Mouse (Mus musculus) hindbrain, embryonic 15.5 days (tissue): Measurements from ENCODE around the gene Zmynd10. TPM values are rescaled to one million over a fixed set of nuclear protein-coding genes. Genes with fewer than 3 reads are reported as not detected.
"Not testable (repeated sequence)": the region's sequence is repeated elsewhere in the genome, so short reads cannot be mapped to it uniquely, and the experiment has no call there.

ENCODE experiments used
- ATAC-seq: fragments of 200-750 bp; cut with Nextera tagmentation; 2 replicates; pipeline ENCODE4 v1.8.0; 2017; ENCODE audit warnings: low read depth, moderate number of reproducible peaks, moderate TSS enrichment; ENCODE audit not compliant: low FRiP score
- H3K27ac ChIP-seq: fragments of 300-500 bp; sonication (generic); replicated peaks from 2 replicates; pipeline ENCODE4 v1.5.1; 2015; ENCODE audit warnings: mild to moderate bottlenecking, inconsistent platforms
- H3K27me3 ChIP-seq: fragments of 300-500 bp; sonication (generic); 2 replicates; pipeline ENCODE4 v1.6.1; 2015; ENCODE audit warnings: control low read depth, inconsistent platforms
- H3K36me3 ChIP-seq: fragments of 300-500 bp; sonication (generic); 2 replicates; pipeline ENCODE4 v1.6.1; 2015; ENCODE audit warnings: control low read depth, inconsistent platforms
- H3K4me1 ChIP-seq: fragments of 300-500 bp; sonication (generic); replicated peaks from 2 replicates; pipeline ENCODE4 v1.6.1; 2015; ENCODE audit warnings: control low read depth, inconsistent platforms
- H3K4me2 ChIP-seq: fragments of 300-500 bp; sonication (generic); 2 replicates; pipeline ENCODE4 v1.6.1; 2015; ENCODE audit warnings: moderate library complexity, mild to moderate bottlenecking, inconsistent platforms
- H3K4me3 ChIP-seq: fragments of 300-500 bp; sonication (generic); 2 replicates; pipeline ENCODE4 v1.5.1; 2015; ENCODE audit warnings: mild to moderate bottlenecking, inconsistent platforms
- H3K9ac ChIP-seq: fragments of 300-500 bp; sonication (generic); 2 replicates; pipeline ENCODE4 v1.6.1; 2015; ENCODE audit warnings: inconsistent platforms
- H3K9me3 ChIP-seq: fragments of 300-500 bp; sonication (generic); 2 replicates; pipeline ENCODE4 v1.6.1; 2016; ENCODE audit warnings: control low read depth, inconsistent platforms
- WGBS: fragments of 180-500 bp; shearing (Covaris S2); methylation state at CpG from one replicate; pipeline ENCODE4 v1.1.7; 2015; 5-methylcytosine and 5-hydroxymethylcytosine counted together
- polyA plus RNA-seq: library from polyadenylated mRNA; unstranded; fragments of >200 nt; fragmentation: Nextera tagmentation; extraction: Ambion mirVana; gene quantifications from 2 replicates; pipeline ENCODE4 v1.2.1, GENCODE M21; 2015

The Zmynd10 gene
- polyA plus RNA-seq, 1 experiment from 2014 or later: 4.3 TPM

DNA sequence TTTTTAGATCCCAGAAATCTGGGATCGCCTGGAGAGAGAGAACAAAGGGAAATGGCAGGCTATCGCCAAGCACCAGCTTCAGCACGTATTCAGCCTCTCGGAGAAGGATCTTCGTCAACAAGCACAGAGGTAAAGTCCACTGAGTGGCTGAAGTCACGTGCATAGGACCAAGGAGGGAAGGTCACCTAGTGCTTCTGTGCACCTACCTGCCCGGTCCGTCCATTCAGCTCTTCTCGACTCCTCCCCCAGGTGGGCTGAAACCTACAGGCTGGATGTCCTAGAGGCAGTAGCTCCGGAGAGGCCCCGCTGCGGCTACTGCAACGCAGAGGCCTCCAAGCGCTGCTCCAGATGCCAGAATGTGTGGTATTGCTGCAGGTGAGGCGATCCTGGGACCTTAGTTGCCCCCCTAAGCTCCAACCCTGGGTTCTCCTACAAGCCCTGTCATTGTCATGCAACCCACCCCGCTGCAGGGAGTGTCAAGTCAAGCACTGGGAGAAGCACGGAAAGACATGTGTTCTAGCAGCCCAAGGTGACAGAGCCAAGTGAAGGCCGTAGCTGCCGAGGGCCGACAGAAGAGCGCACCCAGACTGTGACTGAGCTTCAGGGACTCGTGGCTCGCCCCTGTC, 3.5 kb downstream of the Zmynd10 start:
- Histone ChIP-seq H3K36me3 (no peaks in the 10 kb centered on the region), H3K9me3 (no peaks in the 10 kb centered on the region), H3K27me3 (peaks cover 45% of the 10 kb centered on the region), H3K4me2 (peak overlapping the region; percentile 63), H3K27ac (no peak overlapping the region), H3K4me1 (peaks cover 47% of the 10 kb centered on the region), H3K9ac (no peak overlapping the region), H3K4me3 (peak overlapping the region; percentile 35; the same call in 1 of the 2 replicates)
- ATAC-seq: no peak
- 29% methylated on average over 23 of the region's 23 CpGs for WGBS

DNA sequence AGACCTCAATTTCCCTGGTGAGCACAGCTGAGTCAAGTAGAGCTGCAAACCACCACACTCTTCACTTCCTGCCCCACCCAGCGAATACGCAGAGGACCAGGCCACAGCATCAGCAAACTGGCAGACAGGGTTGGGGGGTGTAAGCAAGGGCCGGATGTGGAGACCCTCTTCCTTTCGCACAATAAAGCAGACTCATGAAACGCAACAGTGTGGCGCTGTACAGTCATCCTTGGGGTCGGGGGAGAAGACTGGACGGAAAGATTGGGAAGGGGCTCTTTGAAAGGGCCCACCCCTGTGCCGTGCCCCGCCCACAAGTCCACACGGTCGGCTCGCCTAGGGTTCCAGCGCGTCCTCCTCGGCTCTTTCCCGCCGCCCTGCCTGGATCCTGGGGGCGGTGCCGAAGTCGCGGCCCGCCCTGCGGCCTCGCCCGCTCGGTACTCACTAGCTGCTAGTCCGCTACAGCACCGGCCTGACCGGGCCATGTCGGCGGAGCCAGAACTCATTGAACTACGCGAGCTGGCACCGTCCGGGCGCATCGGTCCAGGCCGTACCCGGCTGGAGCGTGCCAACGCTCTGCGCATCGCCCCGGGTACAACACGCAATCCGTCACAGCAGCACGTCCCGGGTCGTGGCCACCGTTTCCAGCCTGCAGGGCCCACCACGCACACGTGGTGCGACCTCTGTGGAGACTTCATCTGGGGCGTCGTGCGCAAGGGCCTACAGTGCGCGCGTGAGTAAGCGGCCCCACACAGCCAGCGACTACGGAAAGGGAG, 4.2 kb downstream of the Zmynd10 start, which contains the start of gene Rassf1:
Gene Rassf1, plus strand, starts transcription at position 439 of the 773 bp plus-strand sequence.
- Histone ChIP-seq H3K36me3 (no peaks in the 10 kb centered on the region), H3K27me3 (peaks cover 45% of the 10 kb centered on the region), H3K4me2 (peak within 1 kb of the TSS; percentile 63), H3K9ac (peak within 1 kb of the TSS; percentile 39), H3K9me3 (no peaks in the 10 kb centered on the region), H3K27ac (no peak within 1 kb of the TSS), H3K4me3 (peak within 1 kb of the TSS; percentile 35), H3K4me1 (peaks cover 54% of the 10 kb centered on the region)
- WGBS: 2% methylated on average over 63 of the region's 63 CpGs
- no peak for ATAC-seq

DNA sequence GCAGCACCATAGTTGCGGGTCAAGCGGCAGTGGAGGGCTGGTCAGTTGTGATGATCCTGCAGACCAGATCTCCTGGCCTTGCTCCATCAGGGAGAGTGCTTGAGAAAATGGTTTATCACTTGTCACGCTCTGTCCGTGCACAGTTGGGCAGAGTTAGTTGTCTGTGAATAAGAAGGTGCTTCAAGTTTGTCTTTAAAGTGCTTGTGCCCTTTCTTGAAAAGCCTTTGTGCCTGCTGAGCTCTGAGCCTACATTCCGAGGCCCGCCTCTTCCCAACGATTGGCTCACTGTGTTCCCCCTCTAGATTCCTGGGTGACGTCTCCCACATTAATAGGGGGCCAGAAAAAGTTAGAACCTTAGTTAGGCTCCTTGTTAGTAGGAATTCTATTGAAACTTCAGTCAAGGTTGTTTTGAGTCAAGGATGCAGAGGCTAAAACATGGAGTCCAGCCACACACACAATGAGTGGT, 4.8 kb downstream of the Zmynd10 start:
- H3K4me3 ChIP-seq: peak overlapping the region; percentile 35
- no peaks in the 10 kb centered on the region for H3K36me3 ChIP-seq
- peak overlapping the region; percentile 39 for H3K9ac ChIP-seq
- 13% methylated on average over 8 of the region's 8 CpGs for WGBS
- H3K4me1 ChIP-seq: peaks cover 53% of the 10 kb centered on the region
- H3K27me3 ChIP-seq: peaks cover 45% of the 10 kb centered on the region
- no peak overlapping the region for H3K27ac ChIP-seq
- peak overlapping the region; percentile 63 for H3K4me2 ChIP-seq
- ATAC-seq: no peak
- no peaks in the 10 kb centered on the region for H3K9me3 ChIP-seq

DNA sequence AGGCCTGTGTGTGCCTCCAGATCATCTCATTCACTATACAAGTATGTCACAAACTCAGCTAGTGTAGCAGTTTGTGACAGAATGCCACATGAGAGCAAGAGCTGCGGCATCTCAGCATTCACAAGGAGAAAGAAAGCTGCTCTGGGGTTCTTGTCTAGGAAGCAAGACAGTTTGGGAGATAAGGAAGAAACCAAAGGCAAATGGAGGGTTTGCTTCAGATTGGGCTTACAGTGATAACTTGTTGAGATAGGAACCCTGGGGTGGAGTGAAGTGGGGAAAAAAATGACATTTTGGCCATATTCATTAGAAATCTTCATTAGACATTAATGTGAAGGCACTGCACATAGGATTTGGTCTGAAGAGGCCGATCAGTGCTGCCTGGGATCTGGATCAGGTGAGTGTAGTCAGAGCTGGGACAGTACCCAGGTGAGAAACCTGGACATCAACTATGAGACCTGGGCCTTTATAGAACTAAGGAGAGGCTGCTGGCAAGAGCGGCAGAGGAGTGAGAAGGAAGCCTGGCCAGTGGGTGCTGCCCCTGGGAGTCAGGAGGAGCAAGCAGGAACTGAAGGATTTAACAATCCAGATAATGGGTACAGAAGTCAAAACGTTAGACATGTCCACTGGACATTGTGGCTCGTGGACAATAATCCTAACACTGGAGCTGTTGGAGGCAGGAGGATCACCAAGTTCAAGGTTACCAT, 5.7 kb downstream of the Zmynd10 start:
- Histone ChIP-seq H3K27me3 (peaks cover 45% of the 10 kb centered on the region), H3K36me3 (peaks cover 7% of the 10 kb centered on the region), H3K4me1 (peaks cover 44% of the 10 kb centered on the region), H3K9ac (no peak overlapping the region), H3K9me3 (no peaks in the 10 kb centered on the region), H3K4me3 (no peak overlapping the region; the same call in 1 of the 2 replicates), H3K4me2 (peak overlapping the region; percentile 87; the same call in 1 of the 2 replicates), H3K27ac (no peak overlapping the region)
- WGBS: 86% methylated on average over 5 of the region's 5 CpGs
- no peak for ATAC-seq

DNA sequence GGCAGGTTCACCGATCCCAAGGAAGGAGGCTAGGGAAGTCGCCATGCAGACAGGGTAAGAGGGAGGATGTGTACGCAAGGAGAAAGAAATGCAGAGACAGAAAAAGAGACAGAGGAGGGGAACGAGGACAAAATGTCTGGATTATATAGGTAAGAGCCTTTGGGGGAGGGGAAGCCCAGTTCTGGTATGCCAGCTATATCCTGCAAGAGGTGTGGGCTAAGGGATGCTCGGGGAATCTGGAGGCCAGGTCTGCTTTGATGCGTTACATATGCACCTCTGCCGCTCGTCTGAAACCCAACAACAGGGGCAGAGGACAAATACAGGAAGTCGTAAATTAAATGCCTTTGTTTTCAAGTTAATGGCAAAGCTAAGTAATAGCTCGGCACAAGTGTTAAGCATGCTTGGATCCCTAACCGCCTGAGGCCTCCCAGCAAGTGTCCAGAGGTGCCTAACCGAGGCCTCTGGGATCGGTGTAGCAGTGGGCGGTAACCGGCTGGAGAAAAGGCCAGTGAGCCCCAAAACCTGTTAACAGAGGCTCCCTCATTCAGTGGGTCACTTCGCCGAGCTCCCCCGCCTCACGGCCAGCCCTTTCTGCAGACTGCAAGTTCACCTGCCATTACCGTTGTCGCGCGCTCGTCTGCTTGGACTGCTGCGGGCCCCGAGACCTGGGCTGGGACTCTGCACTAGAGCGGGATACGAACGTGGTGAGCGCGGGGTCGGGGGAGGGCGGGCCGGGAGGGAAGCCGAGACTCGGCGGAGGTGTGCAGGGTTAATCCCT, 6.6 kb downstream of the Zmynd10 start:
- peak; percentile 62 for ATAC-seq
- H3K9ac ChIP-seq: peak overlapping the region; percentile 64
- peaks cover 44% of the 10 kb centered on the region for H3K4me1 ChIP-seq
- peak overlapping the region; percentile 87 for H3K4me2 ChIP-seq
- H3K27ac ChIP-seq: peak overlapping the region; percentile 84
- H3K36me3 ChIP-seq: peaks cover 15% of the 10 kb centered on the region
- H3K27me3 ChIP-seq: peaks cover 44% of the 10 kb centered on the region
- peak overlapping the region; percentile 52 for H3K4me3 ChIP-seq
- H3K9me3 ChIP-seq: no peaks in the 10 kb centered on the region
- 7% methylated on average over 37 of the region's 37 CpGs for WGBS

DNA sequence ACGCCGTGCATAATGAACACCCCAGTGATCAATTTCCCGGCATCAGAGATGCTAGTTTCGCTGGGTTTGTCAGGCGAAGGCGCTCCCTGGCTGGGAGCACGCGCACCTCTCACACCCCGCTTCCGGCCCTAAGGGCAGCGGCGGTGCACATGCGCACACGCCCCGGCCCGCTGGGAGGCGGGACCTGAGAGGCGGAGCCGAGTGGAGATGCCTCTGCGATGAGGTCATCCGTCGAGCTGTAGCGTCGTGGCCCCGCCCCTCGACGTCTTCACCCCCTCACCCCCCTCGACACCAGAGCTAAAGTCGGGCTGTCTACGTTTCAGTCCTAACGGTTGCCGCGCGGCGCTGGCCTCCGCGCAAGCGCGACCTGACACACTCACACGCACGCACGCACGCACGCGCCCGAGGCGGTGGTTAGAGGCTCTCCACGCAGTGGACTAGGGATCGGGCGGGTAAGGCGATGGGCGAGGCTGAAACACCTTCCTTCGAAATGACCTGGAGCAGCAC, 7.3 kb downstream of the Zmynd10 start:
- Histone ChIP-seq H3K4me3 (peak overlapping the region; percentile 52), H3K27me3 (peaks cover 37% of the 10 kb centered on the region), H3K9me3 (no peaks in the 10 kb centered on the region), H3K4me2 (peak overlapping the region; percentile 87), H3K27ac (peak overlapping the region; percentile 84), H3K36me3 (peaks cover 22% of the 10 kb centered on the region), H3K9ac (peak overlapping the region; percentile 64), H3K4me1 (peaks cover 44% of the 10 kb centered on the region)
- peak; percentile 95 for ATAC-seq
- under 1% methylated on average over 53 of the region's 53 CpGs for WGBS

DNA sequence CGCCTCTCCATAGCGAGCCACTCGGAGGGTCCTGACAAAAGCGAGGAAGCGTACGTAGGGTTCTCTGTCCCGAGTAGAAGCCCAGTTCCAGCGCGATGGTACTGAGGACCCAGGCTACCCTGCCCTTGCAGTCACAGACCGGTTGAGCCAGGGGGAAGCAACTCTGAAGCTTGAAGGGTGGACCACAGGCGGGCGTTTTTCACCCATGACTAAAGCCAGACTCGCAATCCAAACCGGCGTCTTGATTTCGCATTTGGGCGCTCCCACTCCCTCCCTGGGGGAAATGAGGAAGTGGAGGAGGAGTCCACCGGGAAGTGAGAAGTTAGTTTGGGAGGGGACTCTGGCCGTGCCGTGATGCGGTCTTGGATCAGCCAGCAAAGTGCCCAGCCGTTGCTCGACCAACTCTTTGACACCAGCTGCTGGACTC, 7.9 kb downstream of the Zmynd10 start:
- H3K27ac ChIP-seq: peak overlapping the region; percentile 84
- H3K4me2 ChIP-seq: peak overlapping the region; percentile 87
- 0% methylated on average over 23 of the region's 23 CpGs for WGBS
- H3K9me3 ChIP-seq: no peaks in the 10 kb centered on the region
- H3K4me1 ChIP-seq: peaks cover 44% of the 10 kb centered on the region
- H3K36me3 ChIP-seq: peaks cover 28% of the 10 kb centered on the region
- peak; percentile 44; the same call in 1 of the 2 replicates for ATAC-seq
- peak overlapping the region; percentile 64 for H3K9ac ChIP-seq
- H3K27me3 ChIP-seq: peaks cover 31% of the 10 kb centered on the region
- peak overlapping the region; percentile 52 for H3K4me3 ChIP-seq

DNA sequence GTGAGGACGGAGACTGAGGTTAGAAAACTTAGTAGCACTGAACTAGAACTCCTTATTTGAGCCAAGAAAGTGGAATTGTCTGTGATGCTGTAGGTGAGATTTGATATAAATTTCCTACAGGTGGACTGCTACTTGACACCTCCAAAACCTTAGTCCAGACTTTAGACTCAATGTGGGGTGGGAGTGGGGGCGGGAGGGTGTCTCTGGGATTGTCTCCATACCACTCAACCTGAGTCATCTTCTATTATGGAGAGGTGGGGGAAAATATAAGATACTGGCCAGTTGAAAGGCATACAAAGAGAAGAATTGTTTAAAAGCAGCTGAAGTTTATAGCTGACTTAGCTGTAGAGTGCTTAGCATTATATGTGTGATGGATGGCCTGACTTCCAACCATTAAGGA, 8.6 kb downstream of the Zmynd10 start:
- H3K4me2 ChIP-seq: peak overlapping the region; percentile 87
- peak overlapping the region; percentile 64 for H3K9ac ChIP-seq
- H3K27me3 ChIP-seq: peaks cover 24% of the 10 kb centered on the region
- H3K4me1 ChIP-seq: peaks cover 42% of the 10 kb centered on the region
- peak overlapping the region; percentile 84; the same call in 1 of the 2 replicates for H3K27ac ChIP-seq
- H3K4me3 ChIP-seq: peak overlapping the region; percentile 52
- no peaks in the 10 kb centered on the region for H3K9me3 ChIP-seq
- ATAC-seq: no peak
- 48% methylated on average over 2 of the region's 2 CpGs for WGBS
- peaks cover 34% of the 10 kb centered on the region for H3K36me3 ChIP-seq

DNA sequence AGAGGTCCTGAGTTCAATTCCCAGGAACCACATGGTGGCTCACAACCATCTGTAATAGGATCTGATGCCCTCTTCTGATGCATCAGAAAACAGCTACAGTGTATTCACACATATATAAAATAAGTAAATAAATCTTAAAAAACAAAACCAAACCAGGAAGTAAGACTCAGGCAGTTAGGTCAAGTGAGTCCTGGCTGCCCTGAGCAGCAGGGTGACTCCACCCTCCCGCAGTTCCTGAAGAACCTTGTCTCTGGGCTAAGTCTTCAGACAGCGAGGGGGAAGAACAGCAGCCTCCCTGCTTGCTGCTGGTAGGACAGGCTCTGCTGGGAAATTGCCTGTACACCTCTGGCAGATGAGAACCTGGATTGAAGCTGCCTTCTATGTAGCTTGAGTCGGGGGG, 9.2 kb downstream of the Zmynd10 start:
- peaks cover 40% of the 10 kb centered on the region for H3K36me3 ChIP-seq
- H3K9me3 ChIP-seq: no peaks in the 10 kb centered on the region
- 77% methylated on average over 3 of the region's 3 CpGs for WGBS
- peaks cover 18% of the 10 kb centered on the region for H3K27me3 ChIP-seq
- H3K4me3 ChIP-seq: peak overlapping the region; percentile 52
- no peak for ATAC-seq
- no peak overlapping the region for H3K9ac ChIP-seq
- no peak overlapping the region for H3K27ac ChIP-seq
- H3K4me2 ChIP-seq: peak overlapping the region; percentile 87
- peaks cover 35% of the 10 kb centered on the region for H3K4me1 ChIP-seq

DNA sequence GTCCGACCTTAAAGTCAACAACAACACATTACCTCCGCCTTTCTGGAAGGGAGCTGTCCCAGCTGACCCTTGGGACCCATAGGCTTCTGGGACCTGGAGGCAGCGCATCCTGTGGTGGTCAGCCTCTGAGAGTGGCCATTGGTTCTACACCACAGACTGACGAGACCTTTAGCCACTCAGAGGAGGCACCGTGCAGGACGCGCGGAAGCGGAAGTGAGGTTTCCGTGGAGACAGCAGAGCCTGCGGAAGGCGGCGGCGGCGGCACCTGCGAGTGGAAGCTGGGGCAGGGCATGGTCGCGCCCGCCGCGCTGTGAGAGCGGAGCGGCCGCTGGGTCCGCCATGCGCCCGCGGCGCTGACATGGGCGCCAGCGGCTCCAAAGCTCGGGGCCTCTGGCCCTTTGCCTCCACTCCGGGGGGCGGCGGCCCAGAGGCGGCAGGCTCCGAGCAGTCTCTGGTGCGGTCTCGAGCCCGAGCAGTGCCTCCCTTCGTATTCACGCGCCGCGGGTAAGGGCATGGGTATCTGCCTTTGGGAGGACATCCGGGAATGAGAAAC, 16.0 kb downstream of the Zmynd10 start, which contains the start of gene Tusc2:
Gene Tusc2, plus strand, starts transcription at position 227 of the 553 bp plus-strand sequence.
- ATAC-seq: peak; percentile 96
- 0% methylated on average over 42 of the region's 46 CpGs for WGBS
- H3K4me3 ChIP-seq: peak within 1 kb of the TSS; percentile 90
- H3K27ac ChIP-seq: peak within 1 kb of the TSS; percentile 75
- peak within 1 kb of the TSS; percentile 93 for H3K9ac ChIP-seq
- H3K36me3 ChIP-seq: peaks cover 41% of the 10 kb centered on the region
- peak within 1 kb of the TSS; percentile 64 for H3K4me2 ChIP-seq
- peaks cover 34% of the 10 kb centered on the region for H3K4me1 ChIP-seq
- H3K9me3 ChIP-seq: no peaks in the 10 kb centered on the region
- no peaks in the 10 kb centered on the region for H3K27me3 ChIP-seq

DNA sequence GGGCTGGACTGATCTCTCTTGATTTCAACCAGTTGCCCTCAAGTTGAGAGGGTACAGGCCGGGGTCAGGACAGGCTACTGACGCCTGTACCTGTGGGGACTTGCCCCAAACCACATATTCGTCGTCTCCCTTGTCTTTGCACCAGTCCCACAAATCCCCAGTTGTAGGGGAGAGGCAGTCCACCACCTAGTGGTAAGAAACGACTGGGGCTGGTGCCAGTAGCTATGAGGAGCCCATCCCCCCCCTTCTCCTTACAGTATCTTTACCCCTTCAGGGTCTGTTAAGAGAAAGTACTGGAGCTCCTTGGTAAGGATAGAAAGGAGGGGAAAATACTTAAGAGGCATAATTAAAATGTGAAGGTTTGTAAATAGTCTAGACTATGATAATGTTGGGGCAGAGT, 18.5 kb downstream of the Zmynd10 start:
- H3K4me2 ChIP-seq, H3K9ac ChIP-seq, H3K27ac ChIP-seq, H3K9me3 ChIP-seq, ATAC-seq, H3K27me3 ChIP-seq, H3K4me3 ChIP-seq: not testable (repeated sequence)
- Histone ChIP-seq H3K4me1 (peaks cover 47% of the 10 kb centered on the region), H3K36me3 (peaks cover 18% of the 10 kb centered on the region)
- 50% methylated on average over 5 of the region's 5 CpGs for WGBS
